Mouse (Mus musculus) neural tube, embryonic 14.5 days (tissue): Measurements from ENCODE around the gene Mmp25. TPM values are rescaled to one million over a fixed set of nuclear protein-coding genes. Genes with fewer than 3 reads are reported as not detected.

Experiments
- ATAC-seq: fragments of 200-750 bp; cut with Nextera tagmentation; 2 replicates; pipeline ENCODE4 v1.8.0; 2017; ENCODE audit warnings: low read depth, mild to moderate bottlenecking, moderate TSS enrichment, moderate library complexity
- H3K27ac ChIP-seq: fragments of 300-500 bp; sonication (generic); 2 replicates; pipeline ENCODE4 v1.5.1; 2014; ENCODE audit warnings: low read depth, mild to moderate bottlenecking, control low read depth, low read length, moderate library complexity, mixed read lengths
- H3K27me3 ChIP-seq: fragments of 300-500 bp; sonication (generic); 2 replicates; pipeline ENCODE4 v1.6.1; 2014; ENCODE audit warnings: low read length; ENCODE audit not compliant: control insufficient read depth, insufficient read depth
- H3K36me3 ChIP-seq: fragments of 300-500 bp; sonication (generic); 2 replicates; pipeline ENCODE4 v1.6.1; 2014; ENCODE audit warnings: low read length, mixed read lengths; ENCODE audit not compliant: control insufficient read depth, insufficient read depth
- H3K4me1 ChIP-seq: fragments of 300-500 bp; sonication (generic); 2 replicates; pipeline ENCODE4 v1.6.1; 2014; ENCODE audit warnings: low read length; ENCODE audit not compliant: control insufficient read depth, insufficient read depth
- H3K4me2 ChIP-seq: fragments of 300-500 bp; sonication (generic); 2 replicates; pipeline ENCODE4 v1.6.1; 2014; ENCODE audit warnings: mild to moderate bottlenecking, low read depth, low read length, control low read depth
- H3K4me3 ChIP-seq: fragments of 300-500 bp; sonication (generic); 2 replicates; pipeline ENCODE4 v1.5.1; 2014; ENCODE audit warnings: low read depth, low read length, control low read depth, mixed read lengths
- H3K9ac ChIP-seq: fragments of 300-500 bp; sonication (generic); replicated peaks from 2 replicates; pipeline ENCODE4 v1.6.1; 2014; ENCODE audit warnings: low read depth, mild to moderate bottlenecking, control low read depth, low read length, mixed read lengths
- H3K9me3 ChIP-seq: fragments of 300-500 bp; sonication (generic); 2 replicates; pipeline ENCODE4 v1.6.1; 2016; ENCODE audit warnings: low read length; ENCODE audit not compliant: control insufficient read depth
- WGBS: fragments of 180-500 bp; shearing (Covaris S2); extraction: QIAGEN DNeasy Blood & Tissue Kit; methylation state at CpG from one replicate; pipeline ENCODE4 v1.1.7; 2014; 5-methylcytosine and 5-hydroxymethylcytosine counted together
- polyA plus RNA-seq: library from polyadenylated mRNA; unstranded; fragments of >200 nt; fragmentation: Nextera tagmentation; extraction: Ambion mirVana; gene quantifications from 2 replicates; pipeline ENCODE4 v1.2.1, GENCODE M21; 2014

The Mmp25 gene
- polyA plus RNA-seq, 1 experiment from 2014 or later, result 0.80 TPM

GRCm38 (mm10) chr17:23610361-23610800 lies 34.7 kb downstream of the Mmp25 start:
- WGBS, result 87% methylated on average over 28 of the region's 28 CpGs
- Histone ChIP-seq H3K4me2 (no peak overlapping the region), H3K4me3 (no peak overlapping the region), H3K27me3 (no peaks in the 10 kb centered on the region), H3K9me3 (no peaks in the 10 kb centered on the region), H3K4me1 (no peaks in the 10 kb centered on the region), H3K9ac (no peak overlapping the region), H3K27ac (no peak overlapping the region), H3K36me3 (no peaks in the 10 kb centered on the region)
- no peak for ATAC-seq

- Histone ChIP-seq H3K27me3 (no peaks in the 10 kb centered on the region), H3K4me3 (no peak overlapping the region), H3K9me3 (no peaks in the 10 kb centered on the region), H3K27ac (no peak overlapping the region), H3K36me3 (no peaks in the 10 kb centered on the region), H3K4me2 (no peak overlapping the region), H3K4me1 (no peaks in the 10 kb centered on the region), H3K9ac (no peak overlapping the region)
- 93% methylated on average over 24 of the region's 24 CpGs for WGBS
- ATAC-seq, result no peak
These were observed 35.5 kb downstream of the Mmp25 start for GRCm38 (mm10) chr17:23609612-23610011.

- no peak for ATAC-seq
- 85% methylated on average over 8 of the region's 8 CpGs for WGBS
- no peak overlapping the region for H3K4me3 ChIP-seq
These were observed 39.9 kb downstream of the Mmp25 start for GRCm38 (mm10) chr17:23605220-23605619.

GRCm38 (mm10) chr17:23604394-23604793 lies 40.7 kb downstream of the Mmp25 start:
- 88% methylated on average over 7 of the region's 7 CpGs for WGBS
- Histone ChIP-seq H3K4me3 (no peak overlapping the region), H3K9ac (no peak overlapping the region), H3K27ac (no peak overlapping the region), H3K4me1 (no peaks in the 10 kb centered on the region), H3K27me3 (no peaks in the 10 kb centered on the region), H3K36me3 (no peaks in the 10 kb centered on the region), H3K9me3 (no peaks in the 10 kb centered on the region), H3K4me2 (no peak overlapping the region)
- no peak for ATAC-seq

More at GRCm38 (mm10) chr17:23605220-23605619, 39.9 kb downstream of the Mmp25 start:
- Histone ChIP-seq H3K36me3 (no peaks in the 10 kb centered on the region), H3K4me2 (no peak overlapping the region), H3K27me3 (no peaks in the 10 kb centered on the region), H3K27ac (no peak overlapping the region), H3K4me1 (no peaks in the 10 kb centered on the region), H3K9me3 (no peaks in the 10 kb centered on the region), H3K9ac (no peak overlapping the region)

- no peaks in the 10 kb centered on the region for H3K4me1 ChIP-seq
- H3K4me3 ChIP-seq, result no peak overlapping the region
- WGBS, result 57% methylated on average over 2 of the region's 2 CpGs
- H3K36me3 ChIP-seq, result no peaks in the 10 kb centered on the region
- H3K9me3 ChIP-seq, result no peaks in the 10 kb centered on the region
- H3K9ac ChIP-seq, result no peak overlapping the region
- no peak overlapping the region for H3K27ac ChIP-seq
- ATAC-seq, result no peak
- no peak overlapping the region for H3K4me2 ChIP-seq
- H3K27me3 ChIP-seq, result no peaks in the 10 kb centered on the region
These were observed 41.5 kb downstream of the Mmp25 start for GRCm38 (mm10) chr17:23603542-23603941.

- WGBS, result 32% methylated on average over 8 of the region's 8 CpGs
- Histone ChIP-seq H3K36me3 (no peaks in the 10 kb centered on the region), H3K27me3 (no peaks in the 10 kb centered on the region), H3K4me2 (no peak overlapping the region), H3K4me1 (no peaks in the 10 kb centered on the region), H3K4me3 (no peak overlapping the region), H3K27ac (no peak overlapping the region), H3K9ac (no peak overlapping the region), H3K9me3 (no peaks in the 10 kb centered on the region)
- ATAC-seq, result no peak
These were observed 42.0 kb downstream of the Mmp25 start for GRCm38 (mm10) chr17:23603077-23603476.

- WGBS, result 54% methylated on average over 10 of the region's 10 CpGs
- H3K9me3 ChIP-seq, result no peaks in the 10 kb centered on the region
These were observed 43.1 kb downstream of the Mmp25 start for GRCm38 (mm10) chr17:23601836-23602585.

GRCm38 (mm10) chr17:23600641-23601622 lies 44.1 kb downstream of the Mmp25 start, which contains the start of gene Zscan10:
Gene Zscan10 (plus strand): TSS chr17:23600856.
- H3K4me1 ChIP-seq, result no peaks in the 10 kb centered on the region
- H3K9me3 ChIP-seq, result no peaks in the 10 kb centered on the region
- no peak for ATAC-seq
- 35% methylated on average over 15 of the region's 15 CpGs for WGBS
- H3K4me2 ChIP-seq, result no peak within 1 kb of the TSS
- no peaks in the 10 kb centered on the region for H3K27me3 ChIP-seq
- H3K9ac ChIP-seq, result no peak within 1 kb of the TSS
- no peak within 1 kb of the TSS for H3K27ac ChIP-seq
- no peaks in the 10 kb centered on the region for H3K36me3 ChIP-seq
- no peak within 1 kb of the TSS for H3K4me3 ChIP-seq

More at GRCm38 (mm10) chr17:23601836-23602585, 43.1 kb downstream of the Mmp25 start:
- Histone ChIP-seq H3K36me3 (no peaks in the 10 kb centered on the region), H3K4me2 (no peak overlapping the region), H3K27me3 (no peaks in the 10 kb centered on the region), H3K9ac (no peak overlapping the region), H3K4me1 (no peaks in the 10 kb centered on the region), H3K4me3 (no peak overlapping the region), H3K27ac (no peak overlapping the region)
- no peak for ATAC-seq
